Mouse (Mus musculus): ENCODE measurements around the gene Rtn1.

Rtn1 gene

DNA sequence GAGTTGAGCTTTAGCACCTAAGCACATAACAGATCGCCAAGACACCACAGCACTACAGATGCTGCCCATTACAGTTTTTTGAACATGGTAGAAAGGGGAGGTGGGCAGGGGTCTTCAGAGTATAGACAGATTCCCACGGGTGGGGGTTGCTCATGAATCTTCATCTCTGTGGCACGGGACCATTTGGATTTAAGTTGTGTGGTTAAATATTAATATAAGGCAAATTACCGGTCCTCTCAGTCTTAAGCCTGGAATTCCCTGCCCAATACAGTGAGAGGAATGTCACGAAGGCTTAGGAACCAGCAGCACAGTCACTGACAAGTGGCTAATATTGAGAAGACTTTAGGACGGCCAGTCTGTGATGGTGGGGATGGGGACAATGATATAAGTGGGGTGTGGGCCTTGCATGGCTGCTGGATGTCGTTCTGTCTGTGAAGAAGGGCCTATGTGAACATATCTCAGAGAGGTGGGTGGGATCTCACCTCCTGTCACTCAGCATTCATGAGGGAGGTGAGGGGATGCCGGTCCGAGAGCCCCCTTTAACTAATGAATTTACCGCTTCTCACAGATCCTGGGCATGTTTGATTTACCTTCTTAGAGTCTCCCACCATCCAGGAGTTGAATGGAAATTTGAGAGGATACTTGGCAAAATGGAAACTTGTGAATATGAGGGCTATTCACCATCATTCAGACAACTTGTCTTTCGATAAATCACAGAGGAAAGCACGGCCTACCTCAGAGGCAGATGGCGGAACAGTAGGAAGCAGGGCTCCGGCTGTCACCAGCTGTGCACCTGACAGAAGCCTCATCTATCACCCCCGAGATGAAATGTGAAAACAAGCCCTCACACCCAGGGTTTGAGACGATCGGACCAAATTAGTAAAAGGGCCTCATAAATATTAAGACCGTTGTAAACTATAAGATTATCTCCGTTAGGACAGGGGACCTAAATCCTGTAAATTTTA lies 175.7 kb downstream of the Rtn1 start:
- DNase-seq (ENCODE audit: low read depth, low spot score): no peak

DNA sequence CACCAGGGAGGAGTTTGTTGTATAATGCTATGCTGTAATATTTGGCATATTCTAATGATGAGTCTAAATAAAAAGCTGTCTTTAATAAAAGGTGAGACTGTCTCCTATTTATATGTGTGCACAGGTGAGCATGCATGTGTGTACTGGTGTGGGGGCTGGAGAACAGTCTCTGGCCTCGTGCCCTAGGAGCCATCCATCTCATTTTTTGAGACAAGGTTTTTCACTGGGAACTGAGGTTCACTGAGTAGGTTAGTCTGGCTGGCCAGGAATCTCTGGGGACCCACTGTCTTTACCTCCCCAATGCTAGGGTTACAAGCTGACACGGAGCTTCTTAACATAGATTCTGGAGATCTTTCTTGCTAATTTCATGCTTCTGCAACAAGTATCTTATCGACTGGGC lies 176.7 kb downstream of the Rtn1 start:
- no peak for DNase-seq (ENCODE audit: low read depth, low spot score)

DNA sequence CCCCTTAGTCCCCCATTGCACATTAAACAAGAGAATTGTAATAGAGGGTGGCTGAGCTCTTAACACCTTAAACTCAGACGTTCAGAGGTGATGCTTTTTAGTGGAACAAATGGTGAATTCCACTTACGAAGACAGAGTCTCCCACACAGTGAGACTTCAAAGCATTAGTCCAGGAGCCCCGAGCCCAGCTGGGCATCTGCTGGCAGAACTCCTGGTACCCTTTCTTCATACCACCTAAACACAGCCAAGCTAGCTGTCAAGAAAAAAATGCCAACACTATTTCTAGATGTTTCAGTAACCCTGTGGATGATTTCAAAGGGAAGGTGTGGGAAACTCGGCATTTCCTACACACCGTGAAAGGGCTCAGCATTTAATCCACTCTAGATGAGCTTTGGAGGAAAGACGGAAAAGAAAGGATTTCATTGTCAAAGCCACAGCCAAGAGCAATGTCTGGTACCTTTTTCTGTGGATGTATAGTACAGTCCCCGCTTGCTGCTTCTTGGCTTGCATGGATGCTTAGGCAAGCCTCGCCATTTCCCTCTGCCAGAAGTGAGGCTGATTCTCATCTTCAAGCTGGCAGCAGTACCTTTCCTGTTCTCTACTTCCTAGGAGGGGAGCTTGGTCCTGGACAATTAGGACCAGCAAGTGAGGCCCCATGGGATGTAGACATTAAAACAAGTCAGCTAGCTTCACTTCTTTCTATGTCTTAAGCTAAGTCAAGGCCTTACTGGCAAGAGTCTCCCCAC lies 179.2 kb downstream of the Rtn1 start:
- DNase-seq (ENCODE audit: low read depth, low spot score): no peak

DNA sequence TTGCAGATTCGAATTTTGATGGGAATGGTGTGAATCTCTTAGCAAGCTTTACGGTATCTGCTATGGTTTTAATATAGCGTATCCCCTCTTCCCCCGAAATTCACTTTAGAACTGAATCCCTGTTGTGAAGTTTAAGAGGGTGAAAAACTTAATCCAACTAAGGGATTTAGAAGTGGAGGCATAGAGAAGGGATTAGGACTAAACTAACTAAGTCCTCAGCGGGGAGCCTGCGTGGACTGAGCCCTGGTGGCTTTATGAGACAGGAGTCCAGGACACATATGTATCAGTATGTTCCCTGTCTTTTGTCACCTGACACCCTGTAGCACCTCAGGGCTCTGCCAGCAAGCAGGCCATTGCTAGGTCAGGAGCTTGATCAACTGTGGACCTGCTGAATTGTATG lies 181.1 kb downstream of the Rtn1 start:
- peak; percentile 35 for DNase-seq (ENCODE audit: low read depth, low spot score)

DNA sequence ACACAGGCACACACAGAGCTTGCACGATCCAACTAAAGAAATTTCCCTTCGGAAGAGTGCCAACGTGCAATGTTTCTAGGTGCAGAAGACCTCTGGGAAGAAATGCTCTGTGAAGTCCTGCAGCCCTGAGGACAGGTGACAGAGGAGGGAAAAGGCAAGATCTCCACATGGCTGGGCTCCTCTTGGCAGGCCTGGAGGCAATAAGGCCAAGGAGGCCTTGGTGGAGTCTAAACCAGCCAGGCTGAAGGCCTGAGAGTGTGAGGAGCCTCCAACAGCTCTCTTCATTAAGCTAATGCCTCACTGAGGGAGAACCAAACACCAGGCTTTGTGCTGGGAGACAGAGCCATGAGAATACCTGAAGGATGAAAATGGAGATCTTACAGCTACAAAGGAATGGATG lies 183.5 kb downstream of the Rtn1 start:
- no peak for DNase-seq (ENCODE audit: low read depth, low spot score)

DNA sequence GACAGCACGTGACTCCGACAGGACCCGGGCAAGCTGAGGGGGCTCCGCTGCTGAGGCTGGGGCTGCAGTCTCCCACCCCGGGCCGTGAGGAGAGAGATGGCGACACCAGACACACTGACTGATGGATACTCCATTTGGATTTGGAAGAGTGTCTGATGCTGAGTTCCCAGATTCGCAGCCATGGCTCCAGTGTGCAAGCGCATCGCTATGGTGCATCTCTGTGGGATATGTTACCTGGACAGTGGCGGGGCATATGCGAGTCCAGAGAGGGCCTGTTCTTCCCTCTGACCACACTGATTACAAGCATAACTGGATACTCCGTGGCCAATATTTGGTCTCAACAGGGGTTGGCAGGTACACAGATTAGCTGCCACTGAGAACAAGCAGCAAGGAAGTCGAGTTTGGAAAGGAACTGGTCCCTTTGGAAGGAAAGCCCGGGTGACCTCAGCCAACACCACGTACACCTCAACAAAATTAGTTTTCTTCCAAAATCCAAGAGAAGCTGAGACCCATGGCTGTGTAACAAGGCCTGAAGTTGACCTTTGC lies 185.2 kb downstream of the Rtn1 start:
- no peak for DNase-seq (ENCODE audit: low read depth, low spot score)

DNA sequence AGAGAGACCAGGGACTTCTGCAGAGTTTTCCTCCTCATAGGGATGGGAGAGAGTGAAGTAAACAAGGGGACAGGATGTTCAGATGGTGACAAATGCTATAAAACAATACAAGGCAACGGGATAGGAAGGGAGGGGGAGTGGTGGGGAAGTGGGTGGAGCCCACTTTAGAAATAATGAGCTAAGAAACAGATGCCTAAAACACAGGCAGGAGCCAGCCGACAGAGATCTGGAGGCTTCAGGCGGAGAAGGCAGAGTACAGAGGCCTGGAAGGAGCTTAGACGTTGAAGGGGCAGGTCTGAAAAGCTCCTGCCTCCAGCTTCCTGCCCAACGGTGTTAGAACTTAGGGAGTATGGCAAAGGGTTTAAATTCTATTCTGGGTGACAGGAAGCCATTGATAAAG lies 195.3 kb downstream of the Rtn1 start:
- no peak for DNase-seq (ENCODE audit: low read depth, low spot score)

DNA sequence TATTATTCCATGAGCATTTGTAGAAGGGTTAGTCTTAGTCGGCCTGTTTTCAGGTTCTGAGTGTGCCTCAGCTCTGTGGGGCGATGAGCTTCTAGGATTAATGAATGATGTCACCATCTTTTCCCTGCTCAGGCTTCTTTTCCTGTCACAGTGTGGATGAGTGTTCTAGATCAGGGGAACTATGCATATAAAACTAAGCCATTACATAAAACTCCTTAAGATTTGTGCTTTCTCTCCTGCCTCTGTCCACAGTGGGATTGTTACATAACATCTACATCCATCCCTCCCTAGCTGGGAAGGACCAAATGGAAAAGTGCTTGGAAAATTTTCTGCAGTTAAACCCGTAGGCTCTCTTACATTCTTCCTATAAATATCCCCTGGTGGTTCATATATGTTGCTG lies 208.0 kb downstream of the Rtn1 start:
- DNase-seq (ENCODE audit: low read depth, low spot score): no peak

DNA sequence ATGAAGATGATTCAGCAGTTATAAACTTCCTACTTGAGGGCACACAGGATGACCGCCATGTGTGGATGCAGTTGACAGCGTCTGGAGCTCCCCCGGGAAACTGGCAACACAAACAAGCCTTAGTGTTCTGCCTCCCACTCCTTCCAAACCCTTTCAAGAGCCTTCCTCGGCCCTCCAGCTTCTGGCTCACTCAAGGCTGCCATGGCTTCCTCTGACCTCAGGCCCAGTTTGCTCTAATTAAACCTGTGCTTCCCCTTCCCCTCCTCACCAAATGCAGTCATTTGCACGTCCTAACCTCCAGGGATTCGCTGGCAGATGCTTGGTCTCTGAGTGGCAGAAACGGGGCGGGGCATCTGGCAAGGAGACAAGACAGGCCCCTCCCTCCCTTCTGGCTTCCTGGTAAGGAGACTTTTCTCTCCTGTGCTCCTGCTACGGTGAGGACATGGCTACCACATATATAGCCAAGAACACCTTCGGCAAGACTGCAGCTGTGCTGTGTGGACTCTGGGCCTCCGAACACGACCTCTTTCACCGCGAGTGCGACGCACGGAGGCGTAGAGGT lies 210.8 kb downstream of the Rtn1 start:
- DNase-seq (ENCODE audit: low read depth, low spot score): peak; percentile 23

DNA sequence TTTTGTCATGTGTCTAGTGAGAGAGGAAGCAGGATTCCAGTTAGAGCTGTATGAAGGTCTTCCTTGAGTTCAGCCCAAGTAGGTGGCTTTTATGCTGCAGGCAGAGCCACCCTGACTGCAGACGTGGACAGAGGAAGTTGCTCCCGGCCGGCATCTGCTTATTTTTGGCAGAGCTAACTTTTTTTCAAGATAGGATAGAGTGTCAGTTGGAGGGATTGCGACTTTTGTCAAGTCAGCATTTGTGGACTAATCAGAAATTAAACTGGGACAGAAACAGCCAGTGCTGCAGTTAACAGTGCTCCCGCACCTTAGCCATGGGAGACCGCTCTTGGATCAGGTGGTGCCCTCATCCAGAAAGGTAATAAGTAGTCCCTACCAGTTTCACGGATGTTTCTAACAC lies 211.4 kb downstream of the Rtn1 start:
- DNase-seq (ENCODE audit: low read depth, low spot score): no peak

DNA sequence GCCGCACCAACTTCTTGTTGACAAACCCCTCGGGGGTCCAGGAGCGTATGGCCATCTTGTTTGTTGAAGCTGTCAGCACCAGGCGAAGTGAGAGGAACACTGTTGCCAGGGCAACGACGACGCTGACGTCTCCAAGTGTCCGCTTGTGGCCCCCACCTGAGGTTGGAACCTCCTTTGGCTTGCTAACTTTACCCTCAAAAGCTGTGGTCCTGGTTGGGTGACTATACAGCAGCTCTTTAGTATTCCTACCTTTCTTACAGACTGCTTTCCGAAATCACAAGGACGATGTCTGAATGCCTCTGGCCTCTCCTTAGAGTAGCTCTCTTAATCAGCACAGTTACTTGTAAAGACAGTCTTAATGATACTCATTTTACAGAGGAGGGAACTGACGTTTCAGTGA lies 223.9 kb downstream of the Rtn1 start, which contains the start of gene Ccdc175:
Gene Ccdc175, minus strand, starts transcription at position 101 of the 400 bp plus-strand sequence.
- DNase-seq (ENCODE audit: low read depth, low spot score): no peak

DNA sequence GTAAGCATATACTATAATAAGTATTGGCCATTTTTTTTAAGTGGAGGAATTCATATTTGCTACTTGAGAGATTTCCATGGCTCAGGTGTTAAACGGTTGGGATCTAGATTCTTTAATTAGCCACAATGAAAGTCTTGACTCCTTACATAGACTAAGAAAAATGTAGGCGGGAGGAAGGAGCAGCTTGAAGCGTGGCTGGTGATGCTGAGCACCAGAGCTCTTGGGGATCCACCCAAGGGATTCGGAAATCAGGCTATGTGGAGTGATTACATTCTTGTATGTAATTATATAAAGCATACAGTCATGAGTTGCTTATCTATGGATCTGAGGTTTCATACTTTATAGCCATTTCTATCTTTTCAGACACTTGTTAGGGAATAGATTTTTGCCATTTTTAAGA lies 229.3 kb downstream of the Rtn1 start:
- DNase-seq (ENCODE audit: low read depth, low spot score): no peak

DNA sequence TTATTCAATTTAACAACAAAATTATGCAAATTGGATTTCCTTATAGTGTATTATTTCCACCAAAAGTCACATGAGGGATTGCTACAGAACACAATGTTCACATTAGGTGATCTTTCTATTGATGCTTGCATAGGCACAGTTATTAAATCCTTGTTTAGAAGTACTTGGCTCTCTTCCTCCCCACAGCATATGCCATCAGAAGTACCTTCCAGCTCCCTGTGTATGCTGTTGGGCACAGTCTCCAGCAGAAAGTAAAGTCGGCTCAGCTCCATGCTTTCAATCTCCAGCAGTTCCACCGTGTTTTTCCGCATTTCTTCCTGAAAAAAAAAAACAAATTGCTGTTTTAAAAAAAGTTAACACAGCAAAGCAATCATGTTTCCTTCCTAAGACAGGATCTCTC lies 230.5 kb downstream of the Rtn1 start:
- no peak for DNase-seq (ENCODE audit: low read depth, low spot score)

Measured in retina, postnatal 7 days (tissue).